Mouse (Mus musculus): Measurements from ENCODE around the gene Zfp451.

- TF ChIP-seq CTCF (IDR thresholded peaks at IDR 0.05; ENCODE audit: insufficient read depth, low read depth, low read length) (no peak), POLR2A (IDR thresholded peaks at IDR 0.05; ENCODE audit: insufficient read depth, low read depth, low read length) (no peak)
Measured at GRCm38 (mm10) chr1:33738281-33738680, 76.1 kb downstream of the Zfp451 start.

Measured in olfactory bulb, adult 2 months (tissue).